Mouse (Mus musculus) kidney, embryonic 16.5 days (tissue): Measurements from ENCODE around the gene Atl3. TPM values are rescaled to one million over a fixed set of nuclear protein-coding genes. Genes with fewer than 3 reads are reported as not detected.

ENCODE experiments used
- ATAC-seq: fragments of 200-750 bp; cut with Nextera tagmentation; 2 replicates; pipeline ENCODE4 v1.8.0; 2017; ENCODE audit warnings: moderate TSS enrichment; ENCODE audit not compliant: low FRiP score, low TSS enrichment
- H3K27ac ChIP-seq: fragments of 300-500 bp; sonication (generic); 2 replicates; pipeline ENCODE4 v1.5.1; 2014; ENCODE audit warnings: low read length
- H3K27me3 ChIP-seq: fragments of 300-500 bp; sonication (generic); 2 replicates; pipeline ENCODE4 v1.6.1; 2014; ENCODE audit warnings: low read length, control low read depth, mixed read lengths; ENCODE audit not compliant: insufficient read depth
- H3K36me3 ChIP-seq: fragments of 300-500 bp; sonication (generic); 2 replicates; pipeline ENCODE4 v1.6.1; 2014; ENCODE audit warnings: low read length, control low read depth, mixed read lengths; ENCODE audit not compliant: insufficient read depth
- H3K4me1 ChIP-seq: fragments of 300-500 bp; sonication (generic); 2 replicates; pipeline ENCODE4 v1.6.1; 2014; ENCODE audit warnings: low read length, control low read depth, mixed read lengths; ENCODE audit not compliant: insufficient read depth
- H3K4me2 ChIP-seq: fragments of 300-500 bp; sonication (generic); replicated peaks from 2 replicates; pipeline ENCODE4 v1.6.1; 2014; ENCODE audit warnings: low read depth, low read length
- H3K4me3 ChIP-seq: fragments of 300-500 bp; sonication (generic); 2 replicates; pipeline ENCODE4 v1.5.1; 2014; ENCODE audit warnings: mild to moderate bottlenecking, low read length
- H3K9ac ChIP-seq: fragments of 300-500 bp; sonication (generic); replicated peaks from 2 replicates; pipeline ENCODE4 v1.6.1; 2014; ENCODE audit warnings: low read length
- H3K9me3 ChIP-seq: fragments of 300-500 bp; sonication (generic); 2 replicates; pipeline ENCODE4 v1.6.1; 2016; ENCODE audit warnings: low read length, control low read depth
- WGBS: fragments of 180-500 bp; shearing (Covaris S2); extraction: QIAGEN DNeasy Blood & Tissue Kit; methylation state at CpG from one replicate; pipeline ENCODE4 v1.1.7; 2014; 5-methylcytosine and 5-hydroxymethylcytosine counted together
- polyA plus RNA-seq: library from polyadenylated mRNA; unstranded; fragments of >200 nt; fragmentation: Nextera tagmentation; extraction: Ambion mirVana; gene quantifications from 2 replicates; pipeline ENCODE4 v1.2.1, GENCODE M21; 2015

Atl3 gene
- polyA plus RNA-seq, 1 experiment from 2014 or later, result 13.1 TPM

- ATAC-seq, result no peak
- Histone ChIP-seq H3K36me3 (no peaks in the 10 kb centered on the region), H3K27me3 (no peaks in the 10 kb centered on the region), H3K27ac (peak overlapping the region; percentile 61), H3K4me1 (peaks cover 11% of the 10 kb centered on the region; the same call in 1 of the 2 replicates), H3K4me3 (peak overlapping the region; percentile 99), H3K9me3 (no peaks in the 10 kb centered on the region), H3K4me2 (peak overlapping the region; percentile 52), H3K9ac (peak overlapping the region; percentile 95)
- 6% methylated on average over 12 of the region's 12 CpGs for WGBS
These were observed 12.1 kb upstream of the Atl3 start for GRCm38 (mm10) chr19:7481541-7482265.

- 0% methylated on average over 7 of the region's 7 CpGs for WGBS
- peak overlapping the region; percentile 99 for H3K4me3 ChIP-seq
These were observed 11.6 kb upstream of the Atl3 start for GRCm38 (mm10) chr19:7482266-7482598.

GRCm38 (mm10) chr19:7482599-7483511 lies 11.0 kb upstream of the Atl3 start, which contains the start of gene Rtn3:
Gene Rtn3 (minus strand): TSS chr19:7483281.
- WGBS, result under 1% methylated on average over 76 of the region's 80 CpGs
- ATAC-seq, result peak; percentile 96

More at GRCm38 (mm10) chr19:7482266-7482598, 11.6 kb upstream of the Atl3 start:
- no peak for ATAC-seq
- H3K9me3 ChIP-seq, result no peaks in the 10 kb centered on the region
- H3K27me3 ChIP-seq, result no peaks in the 10 kb centered on the region
- peak overlapping the region; percentile 95 for H3K9ac ChIP-seq
- H3K4me1 ChIP-seq, result peaks cover 11% of the 10 kb centered on the region; the same call in 1 of the 2 replicates
- H3K4me2 ChIP-seq, result peak overlapping the region; percentile 52
- no peaks in the 10 kb centered on the region for H3K36me3 ChIP-seq
- H3K27ac ChIP-seq, result peak overlapping the region; percentile 100

GRCm38 (mm10) chr19:7483512-7483882 lies 10.3 kb upstream of the Atl3 start:
- peak overlapping the region; percentile 100 for H3K27ac ChIP-seq
- 0% methylated on average over 6 of the region's 6 CpGs for WGBS
- ATAC-seq, result peak; percentile 69
- H3K4me1 ChIP-seq, result peaks cover 11% of the 10 kb centered on the region; the same call in 1 of the 2 replicates
- peak overlapping the region; percentile 99 for H3K4me3 ChIP-seq
- H3K9me3 ChIP-seq, result no peaks in the 10 kb centered on the region
- peak overlapping the region; percentile 67 for H3K4me2 ChIP-seq
- peak overlapping the region; percentile 65 for H3K9ac ChIP-seq
- H3K27me3 ChIP-seq, result no peaks in the 10 kb centered on the region
- no peaks in the 10 kb centered on the region for H3K36me3 ChIP-seq

More at GRCm38 (mm10) chr19:7482599-7483511, 11.0 kb upstream of the Atl3 start, which contains the start of gene Rtn3:
- Histone ChIP-seq H3K4me2 (peak within 1 kb of the TSS; percentile 67), H3K36me3 (no peaks in the 10 kb centered on the region), H3K4me3 (peak within 1 kb of the TSS; percentile 99), H3K4me1 (peaks cover 11% of the 10 kb centered on the region; the same call in 1 of the 2 replicates), H3K27ac (peak within 1 kb of the TSS; percentile 100), H3K9me3 (no peaks in the 10 kb centered on the region), H3K27me3 (no peaks in the 10 kb centered on the region), H3K9ac (peak within 1 kb of the TSS; percentile 95)

GRCm38 (mm10) chr19:7484076-7484475 lies 9.8 kb upstream of the Atl3 start:
- no peaks in the 10 kb centered on the region for H3K27me3 ChIP-seq
- peak overlapping the region; percentile 67; the same call in 1 of the 2 replicates for H3K4me2 ChIP-seq
- peaks cover 11% of the 10 kb centered on the region; the same call in 1 of the 2 replicates for H3K4me1 ChIP-seq
- H3K4me3 ChIP-seq, result no peak overlapping the region
- H3K27ac ChIP-seq, result no peak overlapping the region; the same call in 1 of the 2 replicates
- no peak overlapping the region for H3K9ac ChIP-seq
- H3K9me3 ChIP-seq, result no peaks in the 10 kb centered on the region
- no peaks in the 10 kb centered on the region for H3K36me3 ChIP-seq
- no peak for ATAC-seq
- 64% methylated on average over 5 of the region's 5 CpGs for WGBS

- Histone ChIP-seq H3K4me3 (no peak overlapping the region), H3K9me3 (no peaks in the 10 kb centered on the region), H3K36me3 (no peaks in the 10 kb centered on the region), H3K27ac (no peak overlapping the region), H3K9ac (no peak overlapping the region), H3K4me2 (no peak overlapping the region), H3K4me1 (0 out of 2 replicates have a peak, but pooled peaks cover 3% of the 10 kb centered on the region), H3K27me3 (no peaks in the 10 kb centered on the region)
- no peak for ATAC-seq
- 85% methylated on average over 8 of the region's 8 CpGs for WGBS
These were observed 6.2 kb upstream of the Atl3 start for GRCm38 (mm10) chr19:7487680-7488079.

- Histone ChIP-seq H3K4me3 (no peak overlapping the region), H3K36me3 (no peaks in the 10 kb centered on the region), H3K4me1 (peaks cover 6% of the 10 kb centered on the region; the same call in 1 of the 2 replicates), H3K27ac (no peak overlapping the region), H3K27me3 (no peaks in the 10 kb centered on the region), H3K9ac (no peak overlapping the region), H3K9me3 (no peaks in the 10 kb centered on the region), H3K4me2 (no peak overlapping the region)
- 78% methylated on average over 6 of the region's 6 CpGs for WGBS
- ATAC-seq, result no peak
These were observed 1.9 kb upstream of the Atl3 start for GRCm38 (mm10) chr19:7491960-7492359.

GRCm38 (mm10) chr19:7492682-7493081 lies 1.2 kb upstream of the Atl3 start:
- Histone ChIP-seq H3K4me3 (no peak overlapping the region), H3K27ac (no peak overlapping the region), H3K9ac (no peak overlapping the region), H3K27me3 (no peaks in the 10 kb centered on the region), H3K4me2 (no peak overlapping the region), H3K9me3 (no peaks in the 10 kb centered on the region), H3K4me1 (peaks cover 6% of the 10 kb centered on the region; the same call in 1 of the 2 replicates), H3K36me3 (no peaks in the 10 kb centered on the region)
- ATAC-seq, result no peak
- WGBS, result 96% methylated on average over 2 of the region's 2 CpGs

- WGBS, result under 1% methylated on average over 82 of the region's 84 CpGs
- H3K4me2 ChIP-seq, result peak overlapping the region; percentile 64
- H3K27me3 ChIP-seq, result no peaks in the 10 kb centered on the region
- peak overlapping the region; percentile 98 for H3K9ac ChIP-seq
- peaks cover 6% of the 10 kb centered on the region; the same call in 1 of the 2 replicates for H3K4me1 ChIP-seq
- no peaks in the 10 kb centered on the region for H3K36me3 ChIP-seq
- no peaks in the 10 kb centered on the region for H3K9me3 ChIP-seq
- ATAC-seq, result peak; percentile 98
- peak overlapping the region; percentile 85 for H3K4me3 ChIP-seq
- peak overlapping the region; percentile 99 for H3K27ac ChIP-seq
These were observed 561 bp downstream of the Atl3 start for GRCm38 (mm10) chr19:7494187-7495015.
